Mouse (Mus musculus) mouse trophoblast stem cell (cell line): ENCODE results near the gene Neil1.

Experiments
- in situ Hi-C, 2 experiments: fragments of 300-500 bp; cut with MseI, MboI; formaldehyde crosslinking; loops; 2 replicates in 1 of 2; 3 replicates in 1 of 2; pipeline ENCODE4 v1.15.1; 2025

The Neil1 gene

DNA sequence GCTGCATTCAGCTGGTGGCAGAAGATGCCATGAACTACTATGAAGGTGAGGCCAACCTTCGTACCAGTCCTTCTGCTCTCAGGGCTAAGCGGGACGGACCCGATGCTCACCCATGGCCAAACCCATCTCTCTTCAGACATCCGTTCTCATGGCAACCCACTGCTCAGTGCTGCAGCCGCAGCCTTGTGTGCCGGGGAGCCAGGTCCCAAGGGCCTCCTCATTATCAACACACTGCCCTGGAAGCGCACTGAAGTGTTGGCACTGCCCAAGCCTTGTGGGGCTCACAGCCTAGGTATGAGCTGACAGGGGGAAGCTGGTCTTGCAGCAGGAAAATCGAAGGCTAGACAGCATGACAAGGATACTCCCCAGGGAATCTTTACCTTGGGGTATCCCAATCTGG, 9.0 kb downstream of the Neil1 start:
- in situ Hi-C loops: no loop called here

GRCm38 (mm10) chr9:57138507-57138906, 9.6 kb downstream of the Neil1 start:
- in situ Hi-C loops: no loop called here

GRCm38 (mm10) chr9:57137777-57138176, 10.3 kb downstream of the Neil1 start:
- in situ Hi-C loops: no loop called here

GRCm38 (mm10) chr9:57137246-57137645, 10.9 kb downstream of the Neil1 start:
- in situ Hi-C loops: no loop called here

DNA sequence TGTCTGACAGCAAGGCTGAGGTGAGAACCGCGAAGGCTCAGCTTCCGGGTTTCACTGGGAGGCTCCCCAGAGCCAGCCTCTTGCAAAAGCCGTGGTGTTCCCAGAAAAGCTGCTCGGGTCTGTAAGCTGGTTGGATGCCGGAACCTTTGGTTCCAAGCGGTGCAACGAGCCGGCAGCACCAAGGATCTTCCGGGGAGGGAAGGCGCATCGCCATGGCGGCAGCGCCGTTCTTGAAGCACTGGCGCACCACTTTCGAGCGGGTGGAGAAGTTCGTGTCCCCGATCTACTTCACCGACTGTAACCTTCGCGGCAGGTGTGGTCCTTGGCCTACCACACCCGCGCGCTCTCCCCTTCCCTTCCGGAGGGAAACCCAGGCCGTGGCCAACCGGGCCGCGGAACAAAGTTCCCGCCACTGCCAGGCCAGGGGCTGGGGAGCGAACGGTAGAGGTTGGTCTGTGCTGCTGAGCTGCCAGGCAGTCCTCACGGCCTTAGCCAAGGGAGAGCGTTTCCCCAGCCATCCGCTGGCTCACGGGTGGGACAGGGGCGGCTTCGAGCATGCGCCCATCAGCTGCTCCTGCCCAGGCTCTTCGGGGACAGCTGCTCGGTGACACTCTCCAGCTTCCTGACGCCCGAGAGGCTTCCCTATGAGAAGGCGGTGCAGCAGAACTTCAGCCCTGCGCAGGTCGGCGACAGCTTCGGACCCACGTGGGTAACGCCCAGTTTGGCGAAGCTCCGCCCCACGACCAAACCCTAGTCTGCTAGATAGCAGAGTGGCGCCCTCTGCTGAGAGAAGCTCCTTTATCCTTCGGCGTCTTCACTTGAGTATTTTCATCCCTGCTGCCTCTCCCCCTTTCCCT, 17.3 kb downstream of the Neil1 start, which contains the start of gene Man2c1:
Gene Man2c1, plus strand, starts transcription at position 114 of the 857 bp plus-strand sequence.
- in situ Hi-C loops: no loop called here

- in situ Hi-C loops: no loop called here
These were observed 18.5 kb downstream of the Neil1 start for GRCm38 (mm10) chr9:57129641-57130040.

GRCm38 (mm10) chr9:57117261-57117755, 30.8 kb downstream of the Neil1 start:
- in situ Hi-C loops: no loop called here
